ENCODE assay signal across 9 mouse cellular contexts in the genomic region with DNA sequence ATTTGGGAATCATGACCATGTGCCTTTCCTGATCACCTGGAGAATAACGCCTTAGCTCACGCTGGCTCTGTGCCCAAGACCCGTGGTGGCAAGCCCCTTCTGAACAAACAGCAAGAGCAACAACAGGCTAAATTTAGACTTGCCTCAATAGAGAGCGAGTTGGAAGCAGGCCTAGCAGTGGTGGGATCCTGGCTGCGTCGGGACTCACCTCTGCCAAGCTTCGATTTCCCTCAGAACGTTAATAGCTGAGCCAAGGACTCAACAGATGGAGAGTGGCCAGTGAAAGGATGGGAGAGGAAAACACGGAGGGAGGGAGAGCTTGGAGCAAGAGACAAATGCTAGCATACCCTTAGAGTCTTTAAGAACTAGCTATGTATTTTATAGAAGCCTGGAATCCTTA.
DNase-seq lines count a peak whose midpoint lies in the region; ATAC-seq lines count a peak whose summit lies in the region.
"Had no signal": no experiment of that assay in that cellular context is flagged by ENCODE, and none has a peak within 500 bp of the region (broad histone marks: within the 10 kb centered on the region; RNA-seq: fewer than 3 reads in every experiment).

No protein-coding gene starts in this region.

- 47% methylated on average over 9 of the region's 9 CpGs for WGBS in midbrain, embryonic 16.5 days
- WGBS in liver, embryonic 11.5 days: 66% methylated on average over 9 of the region's 9 CpGs

- peak; percentile 34 for DNase-seq in adrenal gland, postnatal 10 days
- no peak for DNase-seq in adrenal gland, postnatal 14 days
- peak; percentile 23 to 36 for DNase-seq in cerebellum, adult 18-20 months
- DNase-seq in heart, adult 18-20 months: peak; percentile 67 to 68
- peak; percentile 56 for DNase-seq in layer of hippocampus, adult 9-11 months
- DNase-seq in liver, embryonic 11.5 days (ENCODE audit: low spot score): no peak
- no peak for DNase-seq in natural killer cell, adult 2 months (ENCODE audit: low spot score in 2 of 2)

- H3K36me3 ChIP-seq in midbrain, embryonic 16.5 days (ENCODE audit: control insufficient read depth, insufficient read depth, low read length): no peaks in the 10 kb centered on the region
- no peaks in the 10 kb centered on the region for H3K36me3 ChIP-seq in liver, embryonic 11.5 days (ENCODE audit: control insufficient read depth, insufficient read depth, low read length)

- no peak overlapping the region for H3K9ac ChIP-seq in midbrain, embryonic 16.5 days (ENCODE audit: low read depth, low read length)
- no peak overlapping the region for H3K9ac ChIP-seq in liver, embryonic 11.5 days (ENCODE audit: low read depth, low read length)

- H3K4me3 ChIP-seq in midbrain, embryonic 16.5 days (ENCODE audit: low read depth, low read length): no peak overlapping the region
- H3K4me3 ChIP-seq in liver, embryonic 11.5 days (ENCODE audit: low read depth, low read length): no peak overlapping the region

- no peak overlapping the region for H3K27ac ChIP-seq in midbrain, embryonic 16.5 days (ENCODE audit: low read length)
- no peak overlapping the region for H3K27ac ChIP-seq in liver, embryonic 11.5 days (ENCODE audit: low read depth, low read length)
- H3K27ac ChIP-seq: kidney, postnatal 0 days had no signal

- no peak overlapping the region for H3K4me2 ChIP-seq in midbrain, embryonic 16.5 days (ENCODE audit: low read length)
- no peak overlapping the region for H3K4me2 ChIP-seq in liver, embryonic 11.5 days

- H3K4me1 ChIP-seq in midbrain, embryonic 16.5 days (ENCODE audit: control insufficient read depth, insufficient read depth, low read length): no peaks in the 10 kb centered on the region
- H3K4me1 ChIP-seq in liver, embryonic 11.5 days (replicated peaks; ENCODE audit: control insufficient read depth, insufficient read depth, low read length): no peaks in the 10 kb centered on the region

- no peaks in the 10 kb centered on the region for H3K9me3 ChIP-seq in midbrain, embryonic 16.5 days (replicated peaks; ENCODE audit: control insufficient read depth, low read length, poor library complexity, severe bottlenecking)
- H3K9me3 ChIP-seq in liver, embryonic 11.5 days (ENCODE audit: control insufficient read depth, low read length): no peaks in the 10 kb centered on the region

- H3K27me3 ChIP-seq in midbrain, embryonic 16.5 days (ENCODE audit: control insufficient read depth, insufficient read depth, low read depth, low read length): peaks cover 4% of the 10 kb centered on the region
- H3K27me3 ChIP-seq in liver, embryonic 11.5 days (replicated peaks; ENCODE audit: control insufficient read depth, insufficient read depth, low read length): no peaks in the 10 kb centered on the region

- peak; percentile 71 for ATAC-seq in midbrain, embryonic 16.5 days
- ATAC-seq in liver, embryonic 11.5 days (replicated peaks; ENCODE audit: low FRiP score): no peak

Comparison
In these comparisons a context has a peak if more than half of its experiments do, and no peak if none do; other contexts are left out.
1. DNase-seq: peak in adrenal gland, postnatal 10 days (single experiment), cerebellum, adult 18-20 months (2 of 2), heart, adult 18-20 months (2 of 2) and layer of hippocampus, adult 9-11 months (single experiment); none in adrenal gland, postnatal 14 days (single experiment), liver, embryonic 11.5 days (single experiment) and natural killer cell, adult 2 months (0 of 2).